Mouse (Mus musculus) brain, embryonic 14.5 days (tissue): ENCODE measurements around the gene Fxn. TPM values are rescaled to one million over a fixed set of nuclear protein-coding genes. Genes with fewer than 3 reads are reported as not detected.

Experiments used
- DNase-seq: peaks from one replicate; pipeline ENCODE4 v3.0.0-alpha.2; 2011; ENCODE audit warnings: low read depth
- CTCF ChIP-seq: fragments of 200-500 bp; IDR thresholded peaks from 2 replicates; pipeline ENCODE4 v1.5.1; 2012; ENCODE audit warnings: inconsistent platforms, mild to moderate bottlenecking, moderate library complexity, borderline replicate concordance; ENCODE audit not compliant: insufficient read depth, insufficient read length; ENCODE audit errors: extremely low read depth
- POLR2A ChIP-seq: fragments of 200-500 bp; IDR thresholded peaks from 2 replicates; pipeline ENCODE4 v1.6.1; 2012; ENCODE audit warnings: mild to moderate bottlenecking, inconsistent platforms, borderline replicate concordance; ENCODE audit not compliant: poor library complexity, insufficient read depth, insufficient read length, severe bottlenecking; ENCODE audit errors: extremely low read depth
- polyA plus RNA-seq: library from polyadenylated mRNA; depleted of rRNA; stranded (reverse); fragments of >200 nt; gene quantifications from 2 replicates; pipeline ENCODE4 v1.2.3, GENCODE M21; 2012

Fxn gene
- polyA plus RNA-seq, 1 experiment: 20.7 TPM

- DNase-seq: no peak
- TF ChIP-seq POLR2A: no peak
- TF ChIP-seq CTCF: no peak
Observed at GRCm38 (mm10) chr19:24314676-24315075, 34.3 kb upstream of the Fxn start.

DNA sequence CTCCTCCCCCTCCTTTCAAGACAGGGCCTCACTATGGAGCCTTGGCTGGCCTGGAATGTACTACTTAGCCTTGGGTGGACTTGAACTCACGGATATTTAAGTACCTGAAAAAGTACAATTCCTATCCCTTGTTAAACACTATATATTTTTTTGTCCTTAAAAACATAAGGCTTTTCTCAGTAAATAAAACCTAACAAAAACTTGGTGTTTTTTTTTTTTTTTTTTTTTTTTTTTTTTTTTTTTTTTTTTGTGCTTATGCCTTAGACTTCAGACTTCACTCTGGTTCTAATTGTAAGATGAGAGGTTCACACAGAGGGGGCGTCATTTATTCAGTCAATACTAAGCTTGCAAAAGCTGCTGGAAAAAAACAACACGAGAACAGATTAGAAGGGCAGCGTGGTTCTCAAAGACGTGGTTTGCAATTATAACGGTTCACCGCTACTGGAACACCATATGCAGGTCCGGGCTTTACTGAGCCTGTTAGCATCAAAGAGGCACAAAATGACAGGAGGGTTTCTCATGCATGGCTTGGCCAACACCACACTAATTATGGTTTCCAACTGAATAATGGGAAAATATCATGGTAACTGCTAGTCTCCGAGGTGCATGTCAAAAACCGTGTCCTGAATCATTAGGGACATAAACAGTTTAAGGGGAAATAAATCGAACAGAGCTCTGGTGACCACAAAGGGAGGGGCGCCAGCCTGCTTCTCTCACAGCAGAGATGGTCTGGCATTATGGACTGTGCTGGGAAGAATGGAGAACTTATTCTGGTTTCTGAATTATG lies 32.3 kb upstream of the Fxn start:
- TF ChIP-seq CTCF (no peak), POLR2A (no peak)
- DNase-seq: peak; percentile 94

GRCm38 (mm10) chr19:24312046-24312445 lies 31.6 kb upstream of the Fxn start:
- DNase-seq: no peak
- TF ChIP-seq POLR2A (no peak), CTCF (no peak)

GRCm38 (mm10) chr19:24308305-24308705 lies 27.9 kb upstream of the Fxn start:
- DNase-seq: peak; percentile 78
- TF ChIP-seq CTCF: no peak
- TF ChIP-seq POLR2A: no peak

- no peak for TF ChIP-seq CTCF
- no peak for TF ChIP-seq POLR2A
- no peak for DNase-seq
Observed at GRCm38 (mm10) chr19:24307271-24308221, 27.1 kb upstream of the Fxn start.

DNA sequence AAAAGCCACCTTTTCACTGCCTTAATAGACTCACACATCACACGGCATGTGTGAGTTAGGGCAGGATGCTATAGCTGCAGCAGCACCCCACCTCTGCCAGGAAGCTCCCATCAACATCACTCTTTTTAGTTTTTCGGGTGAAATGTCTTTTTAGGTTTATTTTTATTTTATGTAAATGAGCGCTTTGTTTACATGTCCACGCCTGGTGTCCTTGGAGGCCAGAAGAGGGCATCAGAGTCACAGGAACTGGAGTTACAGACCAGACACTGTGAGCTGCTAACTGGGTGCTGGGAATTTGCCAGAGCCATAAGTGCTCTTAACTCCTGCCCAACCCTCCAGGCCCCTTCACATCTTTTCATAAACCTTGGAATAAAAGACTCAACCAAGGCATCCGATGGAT lies 25.9 kb upstream of the Fxn start:
- DNase-seq: no peak
- TF ChIP-seq CTCF (no peak), POLR2A (no peak)

- no peak for DNase-seq
- TF ChIP-seq CTCF: no peak
- no peak for TF ChIP-seq POLR2A
Observed at GRCm38 (mm10) chr19:24302198-24302597, 21.8 kb upstream of the Fxn start.

- no peak for DNase-seq
- TF ChIP-seq POLR2A (no peak), CTCF (no peak)
Observed at GRCm38 (mm10) chr19:24301768-24302148, 21.4 kb upstream of the Fxn start.

DNA sequence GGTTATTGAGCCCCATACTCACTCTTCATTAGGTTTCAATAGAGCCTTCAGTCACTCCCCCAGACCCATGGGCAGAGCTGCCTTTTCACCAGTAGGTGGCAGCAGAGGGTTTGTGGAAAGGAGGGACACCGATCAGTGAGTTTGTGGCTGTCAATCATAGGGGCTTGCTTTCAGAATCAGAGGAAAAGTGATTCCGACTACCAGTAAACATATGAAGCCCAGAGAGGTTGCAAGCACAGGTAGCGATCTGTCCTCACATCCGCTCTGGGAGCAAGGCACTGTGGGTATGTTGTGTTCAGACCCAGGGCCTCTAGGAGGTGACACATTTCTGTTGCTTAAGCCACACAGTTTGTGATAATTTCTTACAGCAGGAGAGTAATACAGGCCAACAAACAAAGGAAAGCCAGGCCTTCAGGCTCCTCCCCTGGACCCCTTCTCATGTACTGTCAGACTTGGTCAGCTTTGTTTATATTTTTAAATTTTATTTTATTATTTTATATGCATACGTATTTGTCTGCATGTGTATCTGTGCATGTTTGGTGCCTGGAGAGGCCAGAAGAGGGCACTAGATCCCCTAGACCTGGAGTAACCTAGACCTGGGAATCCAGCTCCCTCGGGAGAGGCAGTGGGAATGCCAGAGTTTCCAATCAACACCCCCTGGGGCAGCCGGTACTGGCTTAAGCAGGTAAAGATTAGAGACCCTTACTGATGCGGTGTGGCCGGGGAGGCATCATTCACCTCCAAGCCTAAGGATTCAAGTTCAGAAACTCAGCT lies 20.8 kb upstream of the Fxn start:
- no peak for TF ChIP-seq POLR2A
- peak; percentile 97 for TF ChIP-seq CTCF
- peak; percentile 93 for DNase-seq

DNA sequence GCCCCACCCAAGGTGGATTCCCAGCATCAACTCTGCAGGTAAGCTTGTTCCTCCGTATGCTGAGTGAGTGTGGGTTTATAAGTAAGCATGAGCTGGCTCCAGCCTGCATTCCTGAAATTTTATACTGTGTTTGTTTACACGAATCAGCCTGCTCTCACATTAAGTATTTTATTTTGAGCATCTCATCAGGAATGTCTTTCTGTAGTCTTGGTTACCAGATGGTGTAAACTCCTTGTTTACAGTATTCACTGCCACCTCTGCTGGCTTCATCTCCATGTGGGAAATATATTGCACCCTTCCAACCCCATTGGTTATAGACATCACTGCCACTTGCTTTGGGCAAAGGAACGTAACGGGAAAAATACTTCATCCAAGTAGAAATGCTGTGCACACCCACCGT lies 13.1 kb upstream of the Fxn start:
- DNase-seq: no peak
- TF ChIP-seq POLR2A: no peak
- TF ChIP-seq CTCF: no peak

- no peak for TF ChIP-seq POLR2A
- peak; percentile 69; the same call in 1 of the 2 replicates for TF ChIP-seq CTCF
- DNase-seq: peak; percentile 41
Observed at GRCm38 (mm10) chr19:24284187-24284586, 3.8 kb upstream of the Fxn start.
